Mouse (Mus musculus) heart, adult 2 months (tissue): ENCODE measurements at regions not wholly inside any gene's neighbourhood (a gene's known extent, or its start where the extent isn't known, plus 50 kb on each side); places are given as distances from the start of the nearest gene placed in this dataset.

Experiments used
- DNase-seq, 2 experiments: peaks; one replicate each; pipeline ENCODE4 v3.0.0; 2021
- H3K27ac ChIP-seq: fragments of 200-600 bp; 2 replicates; pipeline ENCODE4 v1.8.1; 2022
- H3K27me3 ChIP-seq: fragments of 200-500 bp; 2 replicates; pipeline ENCODE4 v1.6.1; 2012; ENCODE audit warnings: mild to moderate bottlenecking, low read length, inconsistent platforms, mixed read lengths; ENCODE audit not compliant: control insufficient read depth, insufficient read depth
- H3K36me3 ChIP-seq: fragments of 200-500 bp; 2 replicates; pipeline ENCODE4 v1.6.1; 2012; ENCODE audit warnings: low read length, inconsistent platforms; ENCODE audit not compliant: control insufficient read depth, insufficient read depth
- H3K4me1 ChIP-seq: fragments of 200-500 bp; 2 replicates; pipeline ENCODE4 v1.6.1; 2011; ENCODE audit warnings: low read length; ENCODE audit not compliant: control insufficient read depth, insufficient read depth
- H3K4me3 ChIP-seq: fragments of 200-600 bp; 2 replicates; pipeline ENCODE4 v1.8.1; 2022
- H3K79me2 ChIP-seq: fragments of 200-500 bp; replicated peaks from 2 replicates; pipeline ENCODE4 v1.6.1; 2012; ENCODE audit warnings: mild to moderate bottlenecking, inconsistent platforms, low read length, moderate library complexity, mixed read lengths; ENCODE audit not compliant: control insufficient read depth, insufficient read depth
- H3K9ac ChIP-seq: fragments of 200-500 bp; 2 replicates; pipeline ENCODE4 v1.6.1; 2012; ENCODE audit warnings: low read depth, mild to moderate bottlenecking, control low read depth, inconsistent platforms, low read length, mixed read lengths
- CTCF ChIP-seq: fragments of 200-600 bp; IDR thresholded peaks from 2 replicates; pipeline ENCODE4 v1.8.1; 2022; ENCODE audit warnings: antibody characterized with exemption, mild to moderate bottlenecking, moderate library complexity
- EP300 ChIP-seq: fragments of 200-500 bp; IDR thresholded peaks from 2 replicates; pipeline ENCODE4 v1.6.1; 2011; ENCODE audit warnings: low read depth, low read length, control low read depth; ENCODE audit not compliant: insufficient read depth
- POLR2A ChIP-seq: fragments of 200-500 bp; IDR thresholded peaks from 2 replicates; pipeline ENCODE4 v1.6.1; 2011; ENCODE audit warnings: mild to moderate bottlenecking, low read depth, low read length, control low read depth; ENCODE audit not compliant: insufficient read depth
- WGBS: fragments of 180-500 bp; shearing (Covaris S2); methylation state at CpG from one replicate; pipeline ENCODE4 v1.1.7; 2018; 5-methylcytosine and 5-hydroxymethylcytosine counted together
- intact Hi-C: fragments of 180-260 bp; cut with DNase I; formaldehyde crosslinking; loops from one replicate; pipeline ENCODE4 v1.15.1; 2025

GRCm38 (mm10) chr9:111897626-111898025 lies 207.5 kb upstream of the Stac start:
- 62% methylated on average over 5 of the region's 5 CpGs for WGBS
- H3K36me3 ChIP-seq: no peaks in the 10 kb centered on the region
- no peak for DNase-seq
- H3K79me2 ChIP-seq: no peaks in the 10 kb centered on the region
- no peaks in the 10 kb centered on the region for H3K27me3 ChIP-seq
- H3K4me3 ChIP-seq: no peak overlapping the region
- TF ChIP-seq POLR2A (no peak), EP300 (no peak), CTCF (no peak)
- no peak overlapping the region for H3K9ac ChIP-seq
- H3K4me1 ChIP-seq: no peaks in the 10 kb centered on the region
- intact Hi-C loops: no loop called here
- H3K27ac ChIP-seq: no peak overlapping the region

- H3K27me3 ChIP-seq: no peaks in the 10 kb centered on the region
- no peak overlapping the region for H3K4me3 ChIP-seq
- no peak overlapping the region for H3K27ac ChIP-seq
- intact Hi-C loops: no loop called here
- DNase-seq: no peak
- no peak for TF ChIP-seq POLR2A
- TF ChIP-seq CTCF: no peak
- TF ChIP-seq EP300: no peak
- no peak overlapping the region for H3K9ac ChIP-seq
- no peaks in the 10 kb centered on the region for H3K36me3 ChIP-seq
- H3K79me2 ChIP-seq: no peaks in the 10 kb centered on the region
- WGBS: 71% methylated on average over 2 of the region's 2 CpGs
- no peaks in the 10 kb centered on the region for H3K4me1 ChIP-seq
These were observed 189.6 kb upstream of the Stac start for GRCm38 (mm10) chr9:111879710-111880109.

- 84% methylated on average over 5 of the region's 5 CpGs for WGBS
- no peaks in the 10 kb centered on the region for H3K36me3 ChIP-seq
- intact Hi-C loops: no loop called here
- no peak overlapping the region for H3K27ac ChIP-seq
- H3K27me3 ChIP-seq: no peaks in the 10 kb centered on the region
- no peak overlapping the region for H3K9ac ChIP-seq
- TF ChIP-seq POLR2A (no peak), CTCF (no peak), EP300 (no peak)
- H3K79me2 ChIP-seq: no peaks in the 10 kb centered on the region
- no peak for DNase-seq
- no peaks in the 10 kb centered on the region for H3K4me1 ChIP-seq
- H3K4me3 ChIP-seq: no peak overlapping the region
These were observed 186.7 kb upstream of the Stac start for GRCm38 (mm10) chr9:111876846-111877245.

- no peak overlapping the region for H3K4me3 ChIP-seq
- intact Hi-C loops: no loop called here
- DNase-seq: no peak
- H3K36me3 ChIP-seq: no peaks in the 10 kb centered on the region
- no peaks in the 10 kb centered on the region for H3K79me2 ChIP-seq
- 76% methylated on average over 7 of the region's 7 CpGs for WGBS
- no peaks in the 10 kb centered on the region for H3K4me1 ChIP-seq
- TF ChIP-seq EP300: no peak
- no peak for TF ChIP-seq CTCF
- no peak for TF ChIP-seq POLR2A
- H3K27me3 ChIP-seq: no peaks in the 10 kb centered on the region
- H3K9ac ChIP-seq: no peak overlapping the region
- H3K27ac ChIP-seq: no peak overlapping the region
These were observed 180.3 kb upstream of the Stac start for GRCm38 (mm10) chr9:111870466-111870865.

GRCm38 (mm10) chr9:111869801-111870382 lies 179.7 kb upstream of the Stac start:
- no peaks in the 10 kb centered on the region for H3K36me3 ChIP-seq
- no peak overlapping the region for H3K27ac ChIP-seq
- TF ChIP-seq EP300 (no peak), POLR2A (no peak)
- no peak overlapping the region for H3K4me3 ChIP-seq
- H3K27me3 ChIP-seq: no peaks in the 10 kb centered on the region
- H3K4me1 ChIP-seq: no peaks in the 10 kb centered on the region
- WGBS: 65% methylated on average over 4 of the region's 4 CpGs
- H3K79me2 ChIP-seq: no peaks in the 10 kb centered on the region
- intact Hi-C loops: no loop called here
- no peak overlapping the region for H3K9ac ChIP-seq
- no peak for DNase-seq

- H3K27ac ChIP-seq: no peak overlapping the region
- no peaks in the 10 kb centered on the region for H3K36me3 ChIP-seq
- intact Hi-C loops: no loop called here
- DNase-seq: no peak
- TF ChIP-seq EP300 (no peak), CTCF (no peak), POLR2A (no peak)
- no peaks in the 10 kb centered on the region for H3K4me1 ChIP-seq
- H3K4me3 ChIP-seq: no peak overlapping the region
- no peaks in the 10 kb centered on the region for H3K79me2 ChIP-seq
- no peak overlapping the region for H3K9ac ChIP-seq
- WGBS: 51% methylated on average over 2 of the region's 2 CpGs
- H3K27me3 ChIP-seq: no peaks in the 10 kb centered on the region
These were observed 167.9 kb upstream of the Stac start for GRCm38 (mm10) chr9:111858051-111858450.
